In the genomic region with DNA sequence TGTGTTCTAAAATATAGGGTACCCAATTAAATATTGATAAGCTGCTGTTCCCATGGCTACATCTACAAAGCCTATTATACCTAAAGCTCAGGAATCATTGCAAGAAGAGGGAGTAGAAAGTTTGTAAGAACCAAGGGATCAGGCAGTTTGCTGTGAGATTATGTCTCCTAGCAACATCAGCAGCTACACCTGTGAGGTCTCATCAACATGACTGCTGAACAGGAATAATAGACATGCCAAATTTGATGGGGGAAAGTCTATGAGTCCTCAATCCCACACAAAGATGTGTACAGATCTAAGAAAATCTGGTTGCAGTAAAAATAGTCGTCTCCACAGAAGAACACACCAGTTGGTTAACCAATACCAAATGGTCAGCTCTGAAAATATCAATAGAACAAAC, we compare ENCODE assay signal across 26 mouse cellular contexts. TPM values are rescaled to one million over a fixed set of nuclear protein-coding genes. Genes with fewer than 3 reads are reported as not detected.
"Had no signal": no experiment of that assay in that cellular context is flagged by ENCODE, and none has a peak within 500 bp of the region (broad histone marks: within the 10 kb centered on the region; RNA-seq: fewer than 3 reads in every experiment).

No protein-coding gene starts in this region.

- H3K27ac ChIP-seq: intestine, embryonic 15.5 days; kidney, postnatal 0 days; left cerebral cortex, adult 2 months; liver, embryonic 13.5 days; neural tube, embryonic 12.5 days; neural tube, embryonic 15.5 days had no signal

- H3K4me3 ChIP-seq: intestine, embryonic 15.5 days; left cerebral cortex, adult 2 months; liver, embryonic 13.5 days; neural tube, embryonic 12.5 days; neural tube, embryonic 15.5 days had no signal

- H3K27me3 ChIP-seq: intestine, embryonic 15.5 days; liver, embryonic 13.5 days; neural tube, embryonic 12.5 days; neural tube, embryonic 15.5 days had no signal

- ATAC-seq: intestine, embryonic 15.5 days had no signal

- DNase-seq: kidney, adult 18-20 months; kidney, adult 9 months; kidney, postnatal 25 days; liver, embryonic 13.5 days; lung, adult 2 months; lung, postnatal 14 days; lung, postnatal 4 days; retina, postnatal 1 day; thymus, adult 2 months; thymus, postnatal 14 days; thymus, postnatal 4 days had no signal

- H3K9ac ChIP-seq: intestine, embryonic 15.5 days; liver, embryonic 13.5 days; neural tube, embryonic 12.5 days; neural tube, embryonic 15.5 days had no signal

- H3K4me1 ChIP-seq: intestine, embryonic 15.5 days; liver, embryonic 13.5 days; neural tube, embryonic 12.5 days; neural tube, embryonic 15.5 days had no signal

- H3K9me3 ChIP-seq: intestine, embryonic 15.5 days; liver, embryonic 13.5 days; neural tube, embryonic 12.5 days; neural tube, embryonic 15.5 days had no signal

- H3K4me2 ChIP-seq: intestine, embryonic 15.5 days; liver, embryonic 13.5 days; neural tube, embryonic 12.5 days; neural tube, embryonic 15.5 days had no signal

- H3K36me3 ChIP-seq: intestine, embryonic 15.5 days; liver, embryonic 13.5 days; neural tube, embryonic 12.5 days; neural tube, embryonic 15.5 days had no signal

RNA-seq across cellular contexts. Expression of a gene that starts 26.3 kb away (rescaled TPM):
- total RNA-seq: layer of hippocampus, postnatal 14 days; left cerebral cortex, adult 2 months; left cerebral cortex, postnatal 10 days; left cerebral cortex, postnatal 36 days; liver, adult 2 months; megakaryocyte progenitor cell, adult 5-6 weeks; megakaryocyte-erythroid progenitor cell, adult 5-6 weeks had no signal
- polyA plus RNA-seq: intestine, embryonic 15.5 days; kidney, postnatal 0 days; limb, embryonic 11.5 days; limb, embryonic 14.5 days; liver, adult 2 months; liver, embryonic 13.5 days; liver, embryonic 16.5 days; neural tube, embryonic 12.5 days; spleen, adult 2 months had no signal

RNA-seq across cellular contexts. Expression of a gene that starts 41.0 kb away (rescaled TPM):
- total RNA-seq: layer of hippocampus, postnatal 14 days; left cerebral cortex, adult 2 months; left cerebral cortex, postnatal 10 days; left cerebral cortex, postnatal 36 days; liver, adult 2 months; megakaryocyte progenitor cell, adult 5-6 weeks; megakaryocyte-erythroid progenitor cell, adult 5-6 weeks had no signal
- polyA plus RNA-seq: limb, embryonic 11.5 days; neural tube, embryonic 12.5 days; neural tube, embryonic 15.5 days; spleen, adult 2 months had no signal
